Mouse (Mus musculus) layer of hippocampus, adult 2 months (tissue): ENCODE data around the gene Grk6. TPM values are rescaled to one million over a fixed set of nuclear protein-coding genes. Genes with fewer than 3 reads are reported as not detected.

Experiments used
- DNase-seq, 2 experiments: peaks; one replicate each; pipeline ENCODE4 v3.0.0; 2022; ENCODE audit warnings: low spot score in 2 of 2
- H3K27ac ChIP-seq: fragments of 200-600 bp; 2 replicates; pipeline ENCODE4 v1.8.1; 2022
- H3K4me3 ChIP-seq: fragments of 200-600 bp; 2 replicates; pipeline ENCODE4 v1.8.1; 2022; ENCODE audit warnings: mild to moderate bottlenecking
- CTCF ChIP-seq: fragments of 200-600 bp; conservative IDR thresholded peaks from 2 replicates; pipeline ENCODE4 v1.8.1; 2022; ENCODE audit warnings: antibody characterized with exemption, mild to moderate bottlenecking, moderate library complexity
- total RNA-seq, 2 experiments: library from RNA; stranded (reverse); gene quantifications; 2 replicates each; pipeline ENCODE4 v1.2.3; 2021

Grk6 gene
- total RNA-seq, 2 experiments from 2014 or later: 64.8 to 65.8 TPM

DNA sequence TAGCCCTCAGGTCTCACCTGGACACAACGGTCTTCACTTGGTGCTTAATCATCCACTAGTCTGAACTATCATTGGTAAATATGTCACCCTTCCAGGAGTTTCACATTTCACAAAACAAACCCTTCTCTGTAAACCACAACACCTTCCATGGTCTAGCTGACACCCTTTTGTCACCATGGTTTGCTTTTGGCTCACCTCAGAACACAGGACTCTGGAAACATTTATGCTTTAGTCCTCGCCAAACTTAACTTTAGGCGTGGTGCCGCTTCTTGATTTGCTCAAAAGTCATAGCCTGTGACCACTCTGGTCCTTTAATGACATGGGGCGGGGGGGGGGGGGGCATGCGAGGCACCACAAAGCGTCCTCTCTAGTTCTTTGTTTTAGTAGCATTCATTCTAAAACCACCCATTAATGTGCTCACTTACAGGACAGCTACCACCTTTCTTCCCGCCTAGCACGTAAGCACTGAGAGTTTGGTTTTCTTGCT, 1.0 kb upstream of the Grk6 start:
- TF ChIP-seq CTCF: no peak
- Histone ChIP-seq H3K4me3 (peak overlapping the region; percentile 74), H3K27ac (peak overlapping the region; percentile 96)
- no peak for DNase-seq

DNA sequence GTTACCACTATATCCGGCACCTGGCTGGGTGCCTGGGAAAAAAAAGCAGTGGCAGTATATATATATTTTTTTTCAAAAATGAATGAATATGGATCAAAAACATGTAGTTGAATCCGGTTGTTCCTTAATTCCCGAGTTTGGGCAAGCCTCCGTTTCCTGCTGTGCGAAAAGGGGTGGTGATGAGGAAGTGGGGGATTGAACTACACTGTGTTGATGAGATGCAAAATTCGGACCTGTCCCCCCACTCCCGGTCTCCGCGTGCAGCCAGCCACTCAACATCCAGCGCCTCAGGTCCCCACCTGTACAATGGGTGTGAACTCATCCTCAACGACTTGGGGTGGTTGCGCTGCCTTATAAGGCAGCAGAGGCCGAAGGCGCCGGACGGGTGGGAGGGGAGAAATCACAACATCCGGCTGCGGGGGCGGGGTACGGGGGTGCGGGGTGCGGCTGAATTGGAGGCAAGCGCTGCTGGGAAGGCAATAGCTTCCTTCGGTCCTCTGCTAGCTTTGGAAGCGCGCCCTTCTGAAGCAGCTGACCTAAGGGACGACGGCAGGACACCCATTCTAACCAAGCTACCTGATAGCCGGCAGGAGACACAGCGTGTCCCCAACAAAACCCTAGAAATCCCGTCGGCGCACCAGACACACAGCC, 461 bp upstream of the Grk6 start:
- no peak for TF ChIP-seq CTCF
- Histone ChIP-seq H3K4me3 (peak overlapping the region; percentile 74), H3K27ac (peak overlapping the region; percentile 96)
- DNase-seq: no peak

DNA sequence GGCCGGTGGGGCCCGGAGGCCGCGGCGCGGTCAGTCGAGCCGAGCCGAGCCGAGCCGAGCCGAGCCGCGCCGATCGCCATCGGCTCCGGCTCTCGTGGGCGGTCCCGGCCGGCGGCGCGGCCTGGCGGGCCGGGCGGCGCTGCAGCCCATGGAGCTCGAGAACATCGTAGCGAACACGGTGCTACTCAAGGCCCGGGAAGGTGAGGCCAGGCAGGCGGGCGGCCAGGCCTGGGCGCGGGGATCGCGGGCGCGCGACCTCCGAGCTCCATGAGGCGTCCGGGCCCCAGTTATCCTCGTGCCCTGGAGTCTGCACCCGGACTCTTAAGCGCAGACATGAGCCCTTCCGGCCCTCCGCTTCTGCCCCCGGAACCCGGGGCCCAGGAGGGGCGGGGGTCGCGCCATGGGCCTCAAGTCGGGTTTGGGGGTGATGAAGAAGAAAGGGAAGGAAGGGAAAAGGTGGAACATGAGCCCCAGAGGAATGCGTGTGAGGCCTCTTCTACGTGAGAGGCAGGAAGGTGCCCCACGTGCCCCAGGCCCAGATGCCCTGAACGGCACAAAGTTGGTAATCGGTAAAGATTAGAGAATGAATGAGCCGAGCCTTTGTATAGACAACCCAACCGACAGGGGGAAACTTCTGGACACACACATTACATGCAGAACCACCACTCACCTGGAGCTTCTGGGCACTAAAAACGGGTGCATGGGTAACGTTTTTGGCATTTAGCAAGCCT, 654 bp downstream of the Grk6 start:
- no peak for DNase-seq
- Histone ChIP-seq H3K27ac (peak overlapping the region; percentile 94), H3K4me3 (peak overlapping the region; percentile 70)
- TF ChIP-seq CTCF: no peak; the same call in 1 of the 2 replicates

DNA sequence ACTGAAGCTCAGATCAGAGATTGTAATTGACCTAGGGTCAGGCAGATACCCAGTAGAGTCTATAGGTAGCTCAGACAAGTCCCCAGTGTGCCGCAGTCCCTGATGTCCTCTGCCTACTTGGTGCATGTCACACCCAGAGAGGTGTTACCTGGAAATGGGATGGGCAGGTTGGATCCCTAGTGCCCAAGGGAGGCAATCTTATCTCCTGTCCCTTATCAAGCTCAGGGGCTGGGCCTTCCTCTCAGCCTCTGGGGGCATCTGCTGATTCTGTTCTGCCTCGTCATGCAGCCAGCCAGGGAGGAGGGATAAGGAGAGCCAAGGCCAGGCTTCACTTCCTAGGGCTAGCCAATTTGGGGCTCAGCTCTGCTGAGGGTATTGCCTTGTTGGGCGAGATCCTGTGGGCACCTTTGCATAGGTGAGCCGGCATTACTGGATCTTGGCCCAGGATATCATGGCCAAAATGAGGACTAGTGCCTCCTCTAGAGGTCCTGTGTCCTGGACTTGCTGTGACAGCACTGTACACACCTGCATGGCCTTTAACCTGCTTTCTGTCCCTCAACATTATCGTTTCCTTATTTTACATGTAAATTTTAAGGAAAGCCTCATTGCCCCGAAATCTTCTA, 1.7 kb downstream of the Grk6 start:
- peak overlapping the region; percentile 70 for H3K4me3 ChIP-seq
- no peak for TF ChIP-seq CTCF
- H3K27ac ChIP-seq: no peak overlapping the region
- DNase-seq: no peak

DNA sequence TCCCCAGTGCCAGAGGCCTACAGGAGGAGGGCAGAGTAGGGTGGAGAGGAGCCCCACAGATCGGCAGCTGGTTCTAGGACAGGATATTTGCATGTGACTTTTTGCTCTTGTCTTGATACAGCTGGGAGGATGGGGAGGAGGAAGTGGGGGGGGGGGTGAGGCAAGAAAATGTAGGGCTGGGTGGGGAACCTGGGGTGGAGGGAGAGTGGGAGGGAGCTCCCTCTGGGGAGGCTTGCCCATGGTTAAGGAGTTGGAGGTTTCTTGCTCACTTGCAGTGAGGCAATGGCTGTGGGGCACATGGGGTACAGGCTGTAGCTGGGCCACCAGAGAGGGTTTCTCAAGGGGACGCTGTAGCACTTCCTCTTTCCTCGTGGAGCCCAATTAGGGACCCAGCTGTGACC, 2.7 kb downstream of the Grk6 start:
- no peak for DNase-seq
- no peak for TF ChIP-seq CTCF
- Histone ChIP-seq H3K27ac (no peak overlapping the region), H3K4me3 (no peak overlapping the region)

DNA sequence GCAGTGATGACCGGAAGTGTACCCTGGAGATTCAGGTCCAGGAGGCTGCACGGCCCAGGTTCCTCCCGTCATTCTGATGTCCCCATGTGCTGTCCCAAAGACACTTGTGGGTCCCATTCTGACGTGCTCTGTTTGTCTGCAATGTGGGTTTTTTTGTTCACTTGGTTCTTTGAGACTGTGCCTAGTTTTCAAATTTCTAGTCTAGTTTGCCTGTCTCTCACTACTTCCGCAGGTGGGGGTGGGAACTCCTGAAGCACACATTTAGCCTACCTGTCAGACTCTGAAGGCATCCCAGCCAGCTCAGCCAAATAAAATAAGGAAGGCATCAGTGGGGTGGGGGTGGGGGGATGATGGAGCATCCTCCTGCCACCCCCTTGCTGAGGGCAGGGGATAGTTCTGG, 3.3 kb downstream of the Grk6 start:
- Histone ChIP-seq H3K27ac (no peak overlapping the region), H3K4me3 (no peak overlapping the region)
- TF ChIP-seq CTCF: no peak
- no peak for DNase-seq

DNA sequence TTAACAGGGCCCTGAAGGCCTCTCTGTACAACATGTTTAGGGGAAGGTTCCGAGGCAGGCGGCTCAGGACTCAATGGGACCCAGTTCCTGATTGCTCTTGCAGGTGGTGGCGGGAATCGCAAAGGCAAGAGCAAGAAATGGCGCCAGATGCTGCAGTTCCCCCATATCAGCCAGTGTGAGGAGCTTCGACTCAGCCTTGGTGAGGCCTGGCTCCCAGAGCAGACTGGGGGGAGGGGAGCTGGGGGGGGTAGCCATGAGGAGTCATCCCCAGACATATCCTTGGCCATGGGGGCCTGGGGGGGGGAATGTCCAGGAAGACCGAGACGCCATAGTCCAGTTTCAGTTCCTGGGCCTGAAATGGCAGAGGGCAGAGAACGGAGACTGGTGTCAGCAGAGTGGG, 4.3 kb downstream of the Grk6 start:
- DNase-seq: no peak

DNA sequence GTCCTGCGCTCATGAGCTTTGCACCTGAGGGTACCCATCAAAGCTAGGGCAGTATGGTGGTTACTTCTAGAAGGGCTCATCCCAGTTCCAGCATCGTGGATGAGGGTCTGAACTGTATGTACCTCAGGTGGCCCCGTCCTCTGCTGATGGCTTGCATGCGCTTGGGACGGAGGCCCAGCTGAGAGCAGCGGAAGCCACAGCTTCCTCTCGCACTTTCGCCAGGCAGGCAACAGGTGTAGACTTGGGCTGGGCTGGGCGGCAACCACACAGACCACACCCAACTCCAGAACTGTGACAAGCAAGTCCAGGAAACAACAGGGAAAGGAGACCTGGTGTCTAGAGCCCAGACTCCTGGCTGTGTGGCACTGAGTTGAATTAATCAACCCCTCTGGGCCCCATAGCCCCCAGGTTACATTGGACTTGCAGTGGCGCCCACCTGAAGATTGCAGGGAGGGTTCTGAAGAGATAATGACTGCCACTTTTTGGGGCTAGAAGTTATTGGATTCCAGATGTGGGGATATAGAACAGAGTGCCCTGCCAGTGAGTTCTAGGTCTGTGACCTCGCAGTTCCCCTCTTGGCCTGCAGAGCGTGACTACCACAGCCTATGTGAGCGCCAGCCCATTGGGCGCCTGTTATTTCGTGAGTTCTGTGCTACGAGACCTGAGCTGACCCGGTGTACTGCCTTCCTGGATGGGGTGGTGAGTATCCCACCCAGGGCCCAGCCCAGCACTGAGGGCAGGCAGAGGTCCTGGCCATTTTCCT, 5.0 kb downstream of the Grk6 start:
- no peak overlapping the region for H3K27ac ChIP-seq
- DNase-seq: no peak
- H3K4me3 ChIP-seq: no peak overlapping the region
- TF ChIP-seq CTCF: peak; percentile 51

More for the DNA sequence above, 4.3 kb downstream of the Grk6 start:
- TF ChIP-seq CTCF: no peak
- Histone ChIP-seq H3K27ac (no peak overlapping the region), H3K4me3 (no peak overlapping the region)

DNA sequence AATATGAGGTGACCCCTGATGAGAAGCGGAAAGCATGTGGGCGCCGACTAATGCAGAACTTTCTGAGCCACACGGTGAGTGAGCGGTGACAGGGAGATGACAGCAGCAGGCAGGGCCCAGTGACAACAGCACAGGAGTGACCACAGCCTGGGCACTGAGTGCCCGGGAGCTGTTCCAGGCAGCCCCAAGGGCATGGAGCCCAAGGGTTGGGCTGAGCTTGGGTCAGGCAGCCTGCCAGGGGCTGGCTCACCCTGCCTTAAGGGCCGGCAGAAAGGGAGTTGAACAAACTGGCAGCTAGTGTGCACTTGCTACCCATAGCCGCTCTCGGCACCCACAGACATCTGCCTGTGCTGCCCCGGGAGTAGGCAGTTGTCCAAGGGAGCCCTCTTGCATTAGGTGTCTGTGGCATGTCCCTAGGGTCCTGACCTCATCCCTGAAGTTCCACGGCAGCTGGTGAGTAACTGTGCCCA, 5.7 kb downstream of the Grk6 start:
- no peak for TF ChIP-seq CTCF
- DNase-seq: peak; percentile 55 to 64

DNA sequence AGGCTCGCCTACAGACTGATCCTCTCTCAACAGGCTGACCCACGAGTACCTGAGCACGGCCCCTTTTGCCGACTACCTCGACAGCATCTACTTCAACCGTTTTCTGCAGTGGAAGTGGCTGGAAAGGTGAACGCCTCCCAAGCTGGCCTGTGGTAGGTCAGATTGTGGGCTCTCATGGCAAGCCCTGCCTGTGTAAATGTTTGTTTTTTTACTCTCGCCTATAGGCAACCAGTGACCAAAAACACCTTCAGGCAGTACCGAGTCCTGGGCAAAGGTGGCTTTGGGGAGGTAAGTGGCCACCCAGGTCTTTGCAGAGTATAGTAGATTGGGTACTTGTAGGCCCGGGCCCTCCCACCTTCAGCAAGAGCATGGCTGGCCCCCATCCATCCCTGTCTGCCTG, 6.4 kb downstream of the Grk6 start:
- TF ChIP-seq CTCF: no peak
- Histone ChIP-seq H3K4me3 (no peak overlapping the region), H3K27ac (no peak overlapping the region)
- no peak for DNase-seq

More for the DNA sequence above, 5.7 kb downstream of the Grk6 start:
- Histone ChIP-seq H3K27ac (peak overlapping the region; percentile 48; the same call in 1 of the 2 replicates), H3K4me3 (no peak overlapping the region)

DNA sequence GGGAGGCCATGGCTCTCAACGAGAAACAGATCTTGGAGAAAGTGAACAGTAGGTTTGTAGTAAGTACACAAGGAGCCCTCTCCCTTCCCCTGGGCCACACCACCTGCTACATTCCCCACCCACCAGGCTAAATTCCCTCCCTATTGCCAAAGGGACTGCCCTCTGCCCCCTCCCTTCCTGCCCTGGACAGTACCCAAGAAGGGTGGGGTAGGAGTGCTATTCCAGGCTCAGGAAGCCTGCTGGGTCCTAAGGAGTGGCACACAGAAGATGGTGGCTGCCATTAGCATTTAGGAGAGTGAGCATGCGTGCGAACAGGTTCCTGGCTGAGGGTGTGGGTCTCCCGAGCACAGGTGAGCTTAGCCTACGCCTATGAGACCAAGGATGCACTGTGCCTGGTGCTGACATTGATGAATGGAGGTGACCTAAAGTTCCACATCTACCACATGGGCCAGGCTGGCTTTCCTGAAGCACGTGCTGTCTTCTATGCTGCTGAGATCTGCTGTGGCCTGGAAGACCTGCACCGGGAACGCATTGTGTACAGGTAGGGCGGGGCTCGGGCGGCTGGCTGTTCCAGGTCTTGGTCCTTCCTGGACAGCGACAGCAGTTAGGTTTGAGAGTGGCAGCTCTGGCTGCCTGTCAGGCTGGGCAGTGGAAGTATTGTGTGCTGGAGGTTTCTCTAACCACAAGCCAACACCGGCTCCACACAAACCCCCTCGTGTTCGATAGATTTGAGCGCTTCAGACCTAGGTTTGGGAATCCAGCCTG, 7.1 kb downstream of the Grk6 start:
- no peak overlapping the region for H3K27ac ChIP-seq
- H3K4me3 ChIP-seq: no peak overlapping the region
- TF ChIP-seq CTCF: no peak
- no peak for DNase-seq

DNA sequence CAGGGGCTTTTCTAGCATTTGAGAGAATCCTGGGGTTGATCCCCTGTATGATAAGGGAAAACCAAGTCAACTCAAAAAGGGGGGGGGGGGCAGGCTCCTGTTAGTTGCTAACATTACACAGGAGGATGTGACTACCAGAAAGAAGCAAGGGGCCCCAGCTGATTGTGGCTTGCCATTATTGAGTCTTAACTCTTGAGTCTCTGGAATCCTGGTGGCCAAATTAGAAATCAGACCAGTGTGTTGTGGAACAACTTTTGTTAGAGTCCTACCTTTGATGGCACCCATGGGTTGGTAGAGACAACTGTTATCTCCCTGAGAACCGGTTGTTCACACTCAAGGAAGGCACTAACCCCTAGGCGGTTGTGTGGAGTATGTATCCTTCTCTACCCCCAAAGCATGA, 18.1 kb downstream of the Grk6 start:
- DNase-seq: no peak
- Histone ChIP-seq H3K27ac (peak overlapping the region; percentile 99; the same call in 1 of the 2 replicates), H3K4me3 (no peak overlapping the region)
- TF ChIP-seq CTCF: no peak
